Mouse (Mus musculus) liver, embryonic 13.5 days (tissue): ENCODE results near the gene Zfp507. TPM values are rescaled to one million over a fixed set of nuclear protein-coding genes. Genes with fewer than 3 reads are reported as not detected.

Source experiments
- ATAC-seq: fragments of 200-750 bp; cut with Nextera tagmentation; 2 replicates; pipeline ENCODE4 v1.8.0; 2017; ENCODE audit warnings: low read depth, mild to moderate bottlenecking, moderate number of reproducible peaks, moderate library complexity
- DNase-seq: peaks from one replicate; pipeline ENCODE4 v3.0.0; 2022
- H3K27ac ChIP-seq: fragments of 300-500 bp; sonication (generic); 2 replicates; pipeline ENCODE4 v1.5.1; 2015; ENCODE audit warnings: moderate library complexity, mild to moderate bottlenecking, inconsistent platforms
- H3K27me3 ChIP-seq: fragments of 300-500 bp; sonication (generic); 2 replicates; pipeline ENCODE4 v1.6.1; 2015; ENCODE audit warnings: mild to moderate bottlenecking, inconsistent platforms
- H3K36me3 ChIP-seq: fragments of 300-500 bp; sonication (generic); 2 replicates; pipeline ENCODE4 v1.6.1; 2015; ENCODE audit warnings: mild to moderate bottlenecking, inconsistent platforms
- H3K4me1 ChIP-seq: fragments of 300-500 bp; sonication (generic); replicated peaks from 2 replicates; pipeline ENCODE4 v1.6.1; 2015; ENCODE audit warnings: inconsistent platforms
- H3K4me2 ChIP-seq: fragments of 300-500 bp; sonication (generic); 2 replicates; pipeline ENCODE4 v1.6.1; 2015; ENCODE audit warnings: inconsistent platforms, mild to moderate bottlenecking, moderate library complexity
- H3K4me3 ChIP-seq: fragments of 300-500 bp; sonication (generic); replicated peaks from 2 replicates; pipeline ENCODE4 v1.5.1; 2015; ENCODE audit warnings: mild to moderate bottlenecking, inconsistent platforms
- H3K9ac ChIP-seq: fragments of 300-500 bp; sonication (generic); 2 replicates; pipeline ENCODE4 v1.6.1; 2015; ENCODE audit warnings: mild to moderate bottlenecking, inconsistent platforms
- H3K9me3 ChIP-seq: fragments of 300-500 bp; sonication (generic); replicated peaks from 2 replicates; pipeline ENCODE4 v1.6.1; 2016; ENCODE audit warnings: inconsistent platforms
- WGBS: fragments of 180-500 bp; shearing (Covaris S2); methylation state at CpG from one replicate; pipeline ENCODE4 v1.1.7; 2015; ENCODE audit not compliant: insufficient replicate concordance; 5-methylcytosine and 5-hydroxymethylcytosine counted together
- polyA plus RNA-seq: library from polyadenylated mRNA; unstranded; fragments of >200 nt; fragmentation: Nextera tagmentation; extraction: Ambion mirVana; gene quantifications from 2 replicates; pipeline ENCODE4 v1.2.1, GENCODE M21; 2015

Gene Zfp507
- polyA plus RNA-seq, 1 experiment from 2014 or later = 4.6 TPM

GRCm38 (mm10) chr7:35782252-35782651 lies 20.6 kb downstream of the Zfp507 start:
- DNase-seq (no peak), ATAC-seq (no peak)
- no peak overlapping the region for H3K4me3 ChIP-seq
- no peaks in the 10 kb centered on the region for H3K4me1 ChIP-seq
- H3K27ac ChIP-seq = no peak overlapping the region
- H3K27me3 ChIP-seq = no peaks in the 10 kb centered on the region
- no peaks in the 10 kb centered on the region for H3K9me3 ChIP-seq
- H3K9ac ChIP-seq = no peak overlapping the region
- H3K36me3 ChIP-seq = peaks cover 78% of the 10 kb centered on the region
- no peak overlapping the region for H3K4me2 ChIP-seq

- H3K4me2 ChIP-seq = no peak overlapping the region
- no peaks in the 10 kb centered on the region for H3K27me3 ChIP-seq
- no peak for DNase-seq
- no peak overlapping the region for H3K9ac ChIP-seq
- H3K27ac ChIP-seq = no peak overlapping the region
- WGBS = 83% methylated on average over 12 of the region's 12 CpGs
- no peaks in the 10 kb centered on the region for H3K9me3 ChIP-seq
- H3K4me1 ChIP-seq = peaks cover 21% of the 10 kb centered on the region
- peaks cover 59% of the 10 kb centered on the region for H3K36me3 ChIP-seq
- H3K4me3 ChIP-seq = no peak overlapping the region
- ATAC-seq = no peak
These were observed 28.7 kb downstream of the Zfp507 start for GRCm38 (mm10) chr7:35774127-35774526.

GRCm38 (mm10) chr7:35772347-35772746 lies 30.5 kb downstream of the Zfp507 start:
- Histone ChIP-seq H3K4me2 (no peak overlapping the region), H3K27ac (no peak overlapping the region), H3K4me3 (no peak overlapping the region), H3K36me3 (peaks cover 45% of the 10 kb centered on the region), H3K9ac (no peak overlapping the region), H3K9me3 (no peaks in the 10 kb centered on the region), H3K4me1 (peaks cover 21% of the 10 kb centered on the region), H3K27me3 (no peaks in the 10 kb centered on the region)
- WGBS = 83% methylated on average over 8 of the region's 8 CpGs
- ATAC-seq = no peak
- DNase-seq = no peak

GRCm38 (mm10) chr7:35771106-35771505 lies 31.7 kb downstream of the Zfp507 start:
- ATAC-seq (peak; percentile 63), DNase-seq (no peak)
- Histone ChIP-seq H3K4me2 (no peak overlapping the region), H3K9me3 (no peaks in the 10 kb centered on the region), H3K27ac (no peak overlapping the region), H3K27me3 (no peaks in the 10 kb centered on the region), H3K4me3 (no peak overlapping the region), H3K9ac (no peak overlapping the region), H3K4me1 (peaks cover 21% of the 10 kb centered on the region), H3K36me3 (peaks cover 37% of the 10 kb centered on the region)

GRCm38 (mm10) chr7:35770122-35770521 lies 32.7 kb downstream of the Zfp507 start:
- 34% methylated on average over 7 of the region's 7 CpGs for WGBS
- no peak overlapping the region for H3K4me3 ChIP-seq
- H3K9ac ChIP-seq = no peak overlapping the region
- no peaks in the 10 kb centered on the region for H3K9me3 ChIP-seq
- H3K4me1 ChIP-seq = peaks cover 21% of the 10 kb centered on the region
- DNase-seq (peak; percentile 20), ATAC-seq (peak; percentile 84)
- H3K27ac ChIP-seq = no peak overlapping the region
- H3K4me2 ChIP-seq = no peak overlapping the region
- no peaks in the 10 kb centered on the region for H3K27me3 ChIP-seq
- peaks cover 27% of the 10 kb centered on the region for H3K36me3 ChIP-seq

GRCm38 (mm10) chr7:35764461-35764860 lies 38.3 kb downstream of the Zfp507 start:
- Histone ChIP-seq H3K27ac (no peak overlapping the region), H3K4me2 (no peak overlapping the region), H3K36me3 (no peaks in the 10 kb centered on the region), H3K9ac (no peak overlapping the region), H3K4me1 (no peaks in the 10 kb centered on the region), H3K4me3 (no peak overlapping the region), H3K9me3 (no peaks in the 10 kb centered on the region), H3K27me3 (no peaks in the 10 kb centered on the region)
- WGBS = 78% methylated on average over 11 of the region's 11 CpGs
- ATAC-seq (no peak), DNase-seq (no peak)

GRCm38 (mm10) chr7:35761801-35762200 lies 41.0 kb downstream of the Zfp507 start:
- Histone ChIP-seq H3K36me3 (no peaks in the 10 kb centered on the region), H3K4me3 (no peak overlapping the region), H3K27ac (no peak overlapping the region), H3K4me2 (no peak overlapping the region), H3K4me1 (peaks cover 5% of the 10 kb centered on the region; the same call in 1 of the 2 replicates), H3K9me3 (no peaks in the 10 kb centered on the region), H3K9ac (no peak overlapping the region), H3K27me3 (no peaks in the 10 kb centered on the region)
- 43% methylated on average over 5 of the region's 5 CpGs for WGBS
- ATAC-seq (no peak), DNase-seq (no peak)

GRCm38 (mm10) chr7:35759602-35760001 lies 43.2 kb downstream of the Zfp507 start:
- DNase-seq = peak; percentile 24
- no peaks in the 10 kb centered on the region for H3K27me3 ChIP-seq

GRCm38 (mm10) chr7:35756510-35757440 lies 46.0 kb downstream of the Zfp507 start:
- DNase-seq = peak; percentile 28
- Histone ChIP-seq H3K4me1 (peaks cover 23% of the 10 kb centered on the region), H3K27me3 (no peaks in the 10 kb centered on the region), H3K27ac (no peak overlapping the region), H3K4me2 (peak overlapping the region; percentile 23; the same call in 1 of the 2 replicates), H3K9me3 (no peaks in the 10 kb centered on the region), H3K4me3 (no peak overlapping the region), H3K36me3 (no peaks in the 10 kb centered on the region), H3K9ac (no peak overlapping the region)
- 32% methylated on average over 14 of the region's 14 CpGs for WGBS
- no peak for ATAC-seq

More at GRCm38 (mm10) chr7:35759602-35760001, 43.2 kb downstream of the Zfp507 start:
- H3K9me3 ChIP-seq = no peaks in the 10 kb centered on the region
- H3K4me3 ChIP-seq = no peak overlapping the region
- H3K36me3 ChIP-seq = no peaks in the 10 kb centered on the region
- H3K4me2 ChIP-seq = no peak overlapping the region
- H3K27ac ChIP-seq = no peak overlapping the region
- H3K9ac ChIP-seq = no peak overlapping the region
- 5% methylated on average over 2 of the region's 2 CpGs for WGBS
- ATAC-seq = no peak
- peaks cover 10% of the 10 kb centered on the region for H3K4me1 ChIP-seq

- ATAC-seq = no peak
- peaks cover 23% of the 10 kb centered on the region for H3K4me1 ChIP-seq
- no peaks in the 10 kb centered on the region for H3K27me3 ChIP-seq
- H3K9ac ChIP-seq = peak overlapping the region; percentile 62
- H3K27ac ChIP-seq = 0 out of 2 replicates have a peak overlapping the region, but pooled peaks have one; percentile 29
- no peaks in the 10 kb centered on the region for H3K9me3 ChIP-seq
- DNase-seq = no peak
- H3K36me3 ChIP-seq = peaks cover 3% of the 10 kb centered on the region; the same call in 1 of the 2 replicates
- peak overlapping the region; percentile 74 for H3K4me3 ChIP-seq
- 56% methylated on average over 4 of the region's 4 CpGs for WGBS
- peak overlapping the region; percentile 97 for H3K4me2 ChIP-seq
These were observed 48.0 kb downstream of the Zfp507 start for GRCm38 (mm10) chr7:35754886-35755168.

GRCm38 (mm10) chr7:35754033-35754885 lies 48.5 kb downstream of the Zfp507 start, which contains the start of gene Dpy19l3:
Dpy19l3 (minus strand) TSS chr7:35754454.
- Histone ChIP-seq H3K27ac (peak within 1 kb of the TSS; percentile 29; the same call in 1 of the 2 replicates), H3K27me3 (no peaks in the 10 kb centered on the region), H3K36me3 (peaks cover 9% of the 10 kb centered on the region), H3K4me2 (peak within 1 kb of the TSS; percentile 97), H3K4me3 (peak within 1 kb of the TSS; percentile 74), H3K9me3 (no peaks in the 10 kb centered on the region), H3K9ac (peak within 1 kb of the TSS; percentile 74), H3K4me1 (peaks cover 23% of the 10 kb centered on the region)
- peak; percentile 90 for ATAC-seq
- 1% methylated on average over 67 of the region's 70 CpGs for WGBS
- peak; percentile 83 for DNase-seq
